Mouse (Mus musculus): ENCODE measurements at regions not wholly inside any gene's neighbourhood (a gene's known extent, or its start where the extent isn't known, plus 50 kb on each side); places are given as distances from the start of the nearest gene placed in this dataset.

- no peak for TF ChIP-seq CTCF (IDR thresholded peaks at IDR 0.05; ENCODE audit: low read depth)
- no peak for TF ChIP-seq EP300 (optimal IDR thresholded peaks at IDR 0.05)
Measured at GRCm38 (mm10) chr8:56465091-56465490, 85.8 kb downstream of the Cep44 start.

Data from stomach, postnatal 0 days (tissue).